Mouse (Mus musculus) left cerebral cortex, postnatal 25 days (tissue): ENCODE results near the gene Tlx2. TPM values are rescaled to one million over a fixed set of nuclear protein-coding genes. Genes with fewer than 3 reads are reported as not detected.

Experiments used
- DNase-seq, 2 experiments: peaks; one replicate each; pipeline ENCODE4 v3.0.0; 2022; ENCODE audit warnings: low spot score in 2 of 2, mixed read lengths in 1 of 2
- intact Hi-C: fragments of 180-260 bp; cut with DNase I; formaldehyde crosslinking; loops from one replicate; pipeline ENCODE4 v1.15.1; 2025
- microRNA-seq, 2 experiments: library from miRNA; unstranded; fragments of <30 nt; microRNA quantifications; one replicate each; pipeline ENCODE4 v1.2.0; 2022
- total RNA-seq, 2 experiments: library from RNA; stranded (reverse); gene quantifications; 2 replicates each; pipeline ENCODE4 v1.2.3; 2021

Tlx2 gene
- total RNA-seq, 2 experiments from 2014 or later: not detected

- no peak for DNase-seq
- intact Hi-C loops: no loop called here
Measured at GRCm38 (mm10) chr6:83031921-83032590, 38.0 kb downstream of the Tlx2 start.

- DNase-seq: no peak
- intact Hi-C loops: no loop called here
Measured at GRCm38 (mm10) chr6:83031111-83031510, 39.0 kb downstream of the Tlx2 start.

- intact Hi-C loops: no loop called here
- no peak for DNase-seq
Measured at GRCm38 (mm10) chr6:83029777-83030176, 40.3 kb downstream of the Tlx2 start.

- no peak for DNase-seq
- intact Hi-C loops: no loop called here
Measured at GRCm38 (mm10) chr6:83027706-83028105, 42.4 kb downstream of the Tlx2 start.

- DNase-seq: no peak
- intact Hi-C loops: no loop called here
Measured at GRCm38 (mm10) chr6:83027293-83027692, 42.8 kb downstream of the Tlx2 start.

- DNase-seq: no peak
- intact Hi-C loops: no loop called here
Measured at GRCm38 (mm10) chr6:83025221-83025620, 44.9 kb downstream of the Tlx2 start.

GRCm38 (mm10) chr6:83024421-83024820 lies 45.7 kb downstream of the Tlx2 start:
- intact Hi-C loops: no loop called here
- no peak for DNase-seq

- intact Hi-C loops: no loop called here
- DNase-seq: no peak
Measured at GRCm38 (mm10) chr6:83023786-83024185, 46.3 kb downstream of the Tlx2 start.

GRCm38 (mm10) chr6:83023008-83023407 lies 47.1 kb downstream of the Tlx2 start:
- DNase-seq: no peak
- intact Hi-C loops: no loop called here

GRCm38 (mm10) chr6:83020836-83021593 lies 49.1 kb downstream of the Tlx2 start:
- intact Hi-C loops: no loop called here
- no peak for DNase-seq

- intact Hi-C loops: no loop called here
- no peak for DNase-seq
Measured at GRCm38 (mm10) chr6:83020121-83020520, 50.0 kb downstream of the Tlx2 start.

- intact Hi-C loops: no loop called here
- DNase-seq: no peak
Measured at GRCm38 (mm10) chr6:83019044-83019443, 51.0 kb downstream of the Tlx2 start.

Small RNA genes within 50 kb of the gene (microRNA-seq; reads per million reads assigned to microRNA genes)
- gene Mir3470a: 0 reads per million in 2 experiments
- 0 reads per million in 2 experiments for gene Mir7040

Other genes starting within 250 kb of the Tlx2 start
- 10 to 100 TPM; 37.5 to 40.6 TPM for gene Sema4f, start 130.5 kb downstream of the Tlx2 start, total RNA-seq
- not detected for gene M1ap, start 123.4 kb downstream of the Tlx2 start, total RNA-seq
- gene Dok1, start 36.8 kb downstream of the Tlx2 start, total RNA-seq: 1 to 10 TPM; 1.1 to 1.6 TPM
- gene Loxl3, start 36.1 kb downstream of the Tlx2 start, total RNA-seq: 1 to 10 TPM; 1.9 to 2.7 TPM
- gene Aup1, start 15.8 kb downstream of the Tlx2 start, total RNA-seq: 100 to 1,000 TPM; 100 to 114 TPM
- gene Htra2, start 15.0 kb downstream of the Tlx2 start, total RNA-seq: 10 to 100 TPM; 42.9 to 45.4 TPM
- under 1 TPM; 0.25 to 0.99 TPM for gene Dqx1, start 12.4 kb downstream of the Tlx2 start, total RNA-seq
- 10 to 100 TPM; 21.3 to 24.4 TPM for gene Pcgf1, start 7.6 kb upstream of the Tlx2 start, total RNA-seq
- under 1 TPM in 1 of 2 experiments, not detected in 1; 0.46 TPM for gene Lbx2, start 16.1 kb upstream of the Tlx2 start, total RNA-seq
- gene Ccdc142, start 31.3 kb upstream of the Tlx2 start, total RNA-seq: 1 to 10 TPM; 3.2 to 4.1 TPM
- gene Gm42688, start 31.3 kb upstream of the Tlx2 start, total RNA-seq: 1 to 10 TPM; 3.9 to 5.0 TPM
- 10 to 100 TPM; 60.3 to 66.6 TPM for gene Mrpl53, start 38.7 kb upstream of the Tlx2 start, total RNA-seq
- gene Mogs, start 45.2 kb upstream of the Tlx2 start, total RNA-seq: 10 to 100 TPM; 27.2 to 28.0 TPM
- 10 to 100 TPM; 36.7 to 48.7 TPM for gene Wbp1, start 51.3 kb upstream of the Tlx2 start, total RNA-seq
- gene Ino80b, start 55.1 kb upstream of the Tlx2 start, total RNA-seq: 10 to 100 TPM; 11.2 to 21.3 TPM
- 10 to 100 TPM; 51.2 to 76.8 TPM for gene Rtkn, start 65.2 kb upstream of the Tlx2 start, total RNA-seq
- gene Wdr54, start 86.1 kb upstream of the Tlx2 start, total RNA-seq: 10 to 100 TPM; 28.8 to 29.1 TPM
- 10 to 100 TPM; 28.8 to 30.2 TPM for gene 1700003E16Rik, start 86.1 kb upstream of the Tlx2 start, total RNA-seq
- 100 to 1,000 TPM; 329 to 365 TPM for gene Dctn1, start 95.6 kb upstream of the Tlx2 start, total RNA-seq
- 1 to 10 TPM; 2.3 to 2.5 TPM for gene Slc4a5, start 149.5 kb upstream of the Tlx2 start, total RNA-seq